Mouse (Mus musculus) liver, adult 2 months (tissue): ENCODE results near the gene Gja10.

ENCODE experiments used
- CTCF ChIP-seq: fragments of 200-500 bp; IDR thresholded peaks from 2 replicates; pipeline ENCODE4 v1.5.1; 2011; ENCODE audit warnings: low read depth, low read length, control low read depth
- POLR2A ChIP-seq: fragments of 200-500 bp; IDR thresholded peaks from 2 replicates; pipeline ENCODE4 v1.6.1; 2011; ENCODE audit warnings: low read length, control low read depth; ENCODE audit not compliant: insufficient read depth; ENCODE audit errors: extremely low read depth

DNA sequence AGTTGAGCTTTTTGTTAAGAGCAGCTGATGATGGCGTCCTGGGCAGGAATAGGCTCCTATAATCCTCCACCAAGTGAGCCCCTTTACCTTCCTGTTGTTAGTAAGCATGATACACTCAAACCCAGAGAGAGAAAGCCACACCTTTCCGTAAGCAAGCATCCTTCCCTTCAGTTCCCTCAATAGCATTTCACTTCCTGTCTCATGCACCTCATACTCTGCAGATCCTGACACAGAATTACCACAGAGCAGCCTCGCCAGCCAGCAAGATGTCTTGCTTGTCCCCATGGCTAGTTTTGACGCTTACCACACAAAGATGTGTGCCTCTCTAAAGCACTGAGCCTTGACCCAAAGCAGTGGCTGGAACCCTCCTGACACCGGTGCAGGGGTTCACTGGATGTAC is 15.0 kb downstream of the Gja10 start:
- TF ChIP-seq POLR2A, result no peak
- no peak for TF ChIP-seq CTCF
